Mouse (Mus musculus) testis, postnatal 14 days (tissue): ENCODE results near the gene Col7a1.
A peak's percentile ranks its signal among the peaks of the same experiment; 100 is the strongest.

Experiments used
- DNase-seq: peaks from one replicate; pipeline ENCODE4 v3.0.0; 2021; ENCODE audit warnings: low spot score

The Col7a1 gene

DNA sequence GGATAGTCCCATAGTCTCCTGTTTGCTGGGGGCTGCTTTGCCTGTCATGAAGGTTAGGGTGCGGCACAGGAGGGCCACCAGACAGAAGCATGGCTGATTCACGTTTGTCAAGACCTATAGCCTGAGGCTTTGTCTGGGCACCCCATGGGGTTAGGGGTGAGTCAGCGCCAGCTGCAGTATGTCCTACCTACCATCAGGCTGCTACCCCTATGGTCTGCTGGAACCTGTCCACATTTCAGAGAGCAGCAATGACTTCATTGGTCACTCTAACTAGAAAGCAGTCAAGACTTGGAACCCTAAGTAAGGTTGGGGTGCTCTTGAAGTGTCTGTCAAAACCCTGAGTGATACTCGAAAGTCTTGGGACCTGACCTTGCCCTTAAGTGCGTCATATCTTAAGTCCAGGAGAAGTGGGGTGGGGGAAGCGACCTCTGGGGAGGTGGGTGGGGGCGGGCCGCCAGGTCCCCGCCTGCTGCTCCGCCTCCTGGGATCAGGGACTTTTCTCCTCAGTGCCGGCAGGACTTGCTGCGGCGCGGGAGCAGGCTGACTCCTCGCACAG lies at the start of gene Col7a1:
Gene Col7a1 (plus strand): TSS at position 506 of the 556 bp plus-strand sequence.
- DNase-seq = no peak

DNA sequence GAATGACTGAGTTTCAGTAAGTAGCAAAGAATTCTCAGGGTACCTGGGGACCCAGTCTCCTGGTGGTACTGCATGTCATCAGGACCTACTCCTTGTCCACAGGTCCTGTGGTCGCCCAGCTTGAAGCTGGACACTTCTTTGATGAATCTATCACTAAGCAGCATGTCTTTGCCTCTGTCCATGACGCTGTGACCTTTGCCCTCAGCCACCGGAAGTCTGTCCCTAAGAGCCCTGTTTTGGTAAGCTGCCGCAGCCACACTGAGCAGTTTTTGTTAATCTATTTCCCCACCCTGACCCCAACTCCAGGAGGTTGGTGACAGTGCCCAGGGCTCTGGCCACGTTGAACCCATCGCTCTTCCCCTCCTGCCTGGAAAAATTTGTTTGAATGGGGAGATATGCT lies 41.1 kb upstream of the Col7a1 start:
- DNase-seq = no peak

DNA sequence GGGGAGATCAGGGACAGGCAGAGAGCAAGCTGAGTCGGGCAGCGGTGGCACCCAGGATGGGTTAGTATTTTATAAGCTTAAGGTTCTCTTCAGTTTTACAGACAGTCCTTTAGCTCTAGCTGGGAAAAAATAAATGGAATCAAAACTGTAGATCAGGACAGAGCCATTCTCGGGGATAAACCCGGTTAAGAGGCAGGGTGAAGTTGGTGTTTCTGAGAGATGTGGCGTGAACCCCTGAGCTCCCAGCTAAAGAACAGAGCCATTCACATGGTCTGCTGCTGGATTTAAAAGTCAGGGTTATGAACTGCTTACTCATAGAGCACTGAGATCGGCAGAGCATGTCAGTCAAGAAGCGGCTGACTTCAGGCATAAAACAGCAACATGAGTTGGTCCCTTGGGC lies 40.2 kb upstream of the Col7a1 start:
- DNase-seq = no peak

DNA sequence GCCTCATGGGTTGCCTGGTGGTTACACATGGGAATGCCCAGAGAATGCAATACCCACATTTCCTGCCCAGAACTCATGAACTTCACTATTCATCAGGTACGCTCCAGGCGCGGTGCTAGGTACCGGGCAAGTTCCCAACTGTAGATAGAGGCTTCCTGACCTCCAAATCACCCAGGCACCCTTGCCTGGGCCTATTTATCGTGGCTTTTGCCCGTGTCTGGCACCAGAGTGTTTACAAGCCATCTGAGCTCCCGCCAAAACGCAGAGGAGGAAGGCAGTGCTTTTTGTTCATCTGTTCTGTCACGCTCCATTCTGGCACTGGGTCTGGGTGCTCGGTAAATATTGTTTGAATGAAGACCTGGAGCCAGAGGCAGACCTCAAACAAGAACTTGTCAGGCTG lies 39.8 kb upstream of the Col7a1 start:
- no peak for DNase-seq

DNA sequence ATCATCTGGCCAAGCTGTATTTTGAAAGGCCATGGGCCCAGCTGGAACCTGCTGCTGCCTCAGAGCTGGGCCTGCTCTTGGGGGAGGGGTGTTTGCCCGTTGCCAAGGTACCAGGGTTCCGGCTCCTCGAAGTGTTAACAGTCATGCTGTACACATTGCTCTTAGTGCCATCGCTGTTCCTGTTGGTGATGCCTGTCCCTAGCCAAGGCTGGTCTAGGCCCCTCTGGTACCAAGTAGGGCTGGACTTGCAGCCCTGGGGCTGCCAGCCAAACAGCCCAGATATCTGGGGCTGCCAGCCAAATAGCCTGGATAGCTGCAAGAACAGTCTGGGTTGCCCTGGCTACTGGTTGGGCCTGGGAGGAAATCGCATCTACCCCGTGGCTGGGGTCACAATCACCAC lies 38.9 kb upstream of the Col7a1 start, which contains the start of gene Tmem89:
Gene Tmem89 (plus strand): TSS at position 129 of the 400 bp plus-strand sequence.
- no peak for DNase-seq

DNA sequence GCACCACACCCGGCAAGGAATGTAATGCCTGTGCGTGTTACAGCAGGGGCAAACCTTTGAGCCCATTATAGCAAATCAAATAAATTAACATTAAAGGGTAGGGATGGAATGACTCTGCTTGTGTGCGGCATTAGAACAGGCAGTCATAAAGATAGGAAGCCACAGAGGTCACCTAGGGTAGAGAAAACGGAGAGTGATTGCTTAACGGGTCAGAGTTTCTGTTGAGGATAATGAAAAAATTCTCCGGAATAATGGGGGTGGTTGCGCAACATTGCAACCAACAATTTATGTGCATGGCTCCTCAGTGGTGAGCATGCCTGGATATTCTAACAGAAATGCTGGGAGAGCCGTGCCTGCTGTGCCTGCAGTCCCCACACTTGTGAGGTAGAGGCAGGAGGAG lies 27.5 kb upstream of the Col7a1 start:
- DNase-seq = no peak

DNA sequence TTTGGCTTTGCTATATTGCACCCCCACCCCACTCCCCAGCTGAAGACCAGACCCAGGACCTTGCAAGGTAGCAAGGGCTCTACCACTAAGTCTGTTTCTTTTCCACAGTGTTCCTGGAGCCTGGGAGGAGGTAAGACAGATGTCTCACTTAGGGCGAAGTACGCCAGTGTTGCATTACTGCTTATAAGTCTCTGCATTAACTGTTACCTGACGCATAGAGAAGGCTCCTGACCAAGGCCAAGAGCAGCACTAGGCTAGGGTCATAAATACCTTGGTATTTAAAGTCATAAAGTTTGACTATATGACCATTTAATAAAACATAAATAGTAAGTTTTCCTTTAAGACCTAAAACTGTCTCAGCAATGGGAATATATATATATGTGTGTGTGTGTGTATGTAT lies 25.0 kb upstream of the Col7a1 start:
- no peak for DNase-seq

DNA sequence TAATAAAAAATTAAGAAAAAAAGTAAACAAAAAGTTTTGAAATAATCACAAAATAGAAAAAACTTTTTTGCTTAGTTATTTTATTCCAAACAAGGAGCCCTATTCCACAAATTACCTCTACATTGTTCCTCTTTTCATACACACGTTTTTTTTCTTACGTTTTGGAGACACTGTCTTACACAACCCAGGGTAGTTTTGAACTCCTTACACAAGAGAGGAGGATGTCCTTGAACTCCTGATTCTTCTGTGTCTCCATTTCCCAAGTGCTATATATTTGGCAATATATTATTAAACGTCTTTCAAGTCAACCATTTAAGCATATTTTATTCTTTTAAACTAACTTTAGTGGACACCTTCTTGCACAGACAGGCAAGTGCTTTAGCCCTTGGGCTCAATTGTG lies 17.4 kb upstream of the Col7a1 start:
- DNase-seq = no peak

DNA sequence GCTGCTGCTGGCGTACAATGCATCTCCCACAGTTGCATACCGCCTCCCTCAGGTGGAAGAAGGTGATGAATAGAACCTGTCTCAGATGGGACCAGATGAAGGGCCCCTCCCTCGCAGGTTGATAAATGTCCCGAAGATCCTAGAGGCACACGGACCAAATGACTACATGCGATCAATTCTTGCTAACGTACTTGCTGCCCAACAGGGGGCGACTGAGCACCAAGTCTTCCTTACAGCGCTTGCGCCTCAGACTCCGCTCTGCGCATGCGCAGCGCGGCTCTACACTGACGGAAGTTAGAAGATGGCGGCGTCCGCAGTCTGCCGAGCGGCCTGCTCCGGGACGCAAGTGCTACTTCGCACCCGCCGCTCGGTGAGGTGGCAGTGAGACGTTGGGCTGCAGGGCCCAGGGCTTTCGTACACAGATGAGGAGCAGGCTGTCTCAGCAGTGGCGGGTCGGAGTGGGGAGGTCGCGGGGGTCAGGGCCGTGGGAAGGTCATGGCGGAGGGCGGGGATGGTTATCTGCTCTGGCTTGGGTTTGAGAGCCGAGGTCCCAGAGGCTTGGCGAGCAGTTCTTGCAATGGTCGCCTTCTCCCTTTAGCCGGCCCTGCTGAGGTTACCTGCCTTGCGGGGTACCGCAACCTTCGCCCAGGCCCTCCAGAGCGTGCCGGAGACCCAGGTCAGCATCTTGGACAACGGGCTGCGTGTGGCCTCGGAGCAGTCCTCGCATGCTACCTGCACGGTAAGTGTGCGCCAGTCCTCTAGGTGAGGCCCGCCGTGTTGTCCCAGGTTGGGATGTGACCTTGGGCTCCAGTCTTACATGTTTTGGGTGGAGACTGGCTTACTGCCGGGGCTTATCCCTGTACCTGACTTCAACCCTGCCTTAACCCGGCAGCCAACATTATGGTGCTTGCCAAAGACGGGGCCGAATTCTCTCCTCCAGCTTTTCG lies 16.7 kb upstream of the Col7a1 start, which contains the start of gene Uqcrc1:
Gene Uqcrc1 (plus strand): TSS at position 216 of the 947 bp plus-strand sequence.
- DNase-seq = peak; percentile 95

DNA sequence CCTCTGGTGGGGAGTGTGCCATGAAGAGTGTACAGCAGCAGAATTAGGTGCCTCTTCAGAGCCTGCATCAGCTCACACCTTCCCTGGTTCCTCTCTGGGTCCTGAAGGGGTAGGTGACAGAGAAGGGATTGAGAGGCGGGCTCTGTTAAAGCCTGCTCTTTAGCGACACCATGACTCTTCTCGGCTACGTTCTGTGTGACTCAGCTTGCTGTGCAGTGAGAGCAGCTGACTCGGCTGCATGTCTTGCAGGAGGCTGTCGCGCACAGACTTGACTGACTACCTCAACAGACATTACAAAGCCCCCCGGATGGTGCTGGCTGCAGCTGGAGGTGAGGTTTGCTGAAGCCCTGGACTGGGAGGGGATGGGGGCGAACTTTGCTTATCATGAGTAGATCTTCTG lies 8.3 kb upstream of the Col7a1 start:
- DNase-seq = no peak

DNA sequence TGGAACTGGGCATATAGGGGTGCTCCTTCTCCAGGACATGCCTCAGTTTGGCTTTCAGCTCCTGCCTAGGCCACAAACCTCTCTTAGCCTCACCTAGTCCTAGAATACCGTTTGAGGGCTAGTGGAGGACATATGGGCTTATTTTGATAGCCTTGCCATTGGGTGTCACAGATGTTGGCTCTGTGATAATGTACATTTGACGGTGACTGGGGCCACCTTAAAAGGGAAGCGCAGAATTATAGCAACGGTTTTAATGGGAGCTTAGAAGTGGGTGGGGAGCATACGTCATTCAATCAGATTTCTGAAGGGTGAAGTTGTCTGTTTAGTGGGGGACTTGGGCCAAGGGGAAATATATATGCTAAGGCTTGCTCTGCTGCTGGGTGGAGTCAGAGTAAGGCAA lies 7.8 kb upstream of the Col7a1 start:
- DNase-seq = no peak

DNA sequence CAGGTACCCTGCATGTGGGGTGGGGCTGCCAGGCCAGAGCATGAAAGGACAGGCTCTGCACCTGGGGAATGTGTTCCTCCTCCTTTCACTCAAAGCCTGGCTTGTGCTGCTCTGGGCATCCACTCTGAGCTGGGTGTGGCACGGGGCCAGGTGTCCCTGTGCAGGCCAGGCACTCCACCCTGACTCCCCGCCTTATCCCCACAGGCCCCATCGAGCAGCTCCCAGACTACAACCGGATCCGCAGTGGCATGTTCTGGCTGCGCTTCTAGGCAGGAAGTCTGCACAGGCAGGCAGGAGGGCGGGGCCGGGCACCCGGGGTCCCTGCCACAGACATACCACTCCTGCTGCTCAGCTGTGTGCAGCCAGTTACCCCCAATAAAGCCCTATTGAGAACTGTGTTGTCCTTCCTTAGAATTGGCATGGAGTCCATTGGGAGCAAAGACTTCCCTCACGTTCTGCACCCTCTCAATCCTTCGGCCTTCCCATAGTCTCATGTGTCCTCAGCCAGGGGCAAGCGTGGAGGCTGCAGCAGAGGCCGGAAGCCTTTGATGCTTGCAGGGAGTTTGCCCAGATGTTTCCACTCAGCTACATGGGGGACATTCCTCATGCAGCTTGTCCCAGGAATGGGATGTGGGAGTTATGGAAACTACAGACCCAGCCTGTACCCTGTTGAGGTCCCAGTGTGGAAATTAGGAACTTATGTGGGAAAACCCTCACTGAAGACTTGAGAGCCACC lies 4.0 kb upstream of the Col7a1 start:
- peak; percentile 25 for DNase-seq

DNA sequence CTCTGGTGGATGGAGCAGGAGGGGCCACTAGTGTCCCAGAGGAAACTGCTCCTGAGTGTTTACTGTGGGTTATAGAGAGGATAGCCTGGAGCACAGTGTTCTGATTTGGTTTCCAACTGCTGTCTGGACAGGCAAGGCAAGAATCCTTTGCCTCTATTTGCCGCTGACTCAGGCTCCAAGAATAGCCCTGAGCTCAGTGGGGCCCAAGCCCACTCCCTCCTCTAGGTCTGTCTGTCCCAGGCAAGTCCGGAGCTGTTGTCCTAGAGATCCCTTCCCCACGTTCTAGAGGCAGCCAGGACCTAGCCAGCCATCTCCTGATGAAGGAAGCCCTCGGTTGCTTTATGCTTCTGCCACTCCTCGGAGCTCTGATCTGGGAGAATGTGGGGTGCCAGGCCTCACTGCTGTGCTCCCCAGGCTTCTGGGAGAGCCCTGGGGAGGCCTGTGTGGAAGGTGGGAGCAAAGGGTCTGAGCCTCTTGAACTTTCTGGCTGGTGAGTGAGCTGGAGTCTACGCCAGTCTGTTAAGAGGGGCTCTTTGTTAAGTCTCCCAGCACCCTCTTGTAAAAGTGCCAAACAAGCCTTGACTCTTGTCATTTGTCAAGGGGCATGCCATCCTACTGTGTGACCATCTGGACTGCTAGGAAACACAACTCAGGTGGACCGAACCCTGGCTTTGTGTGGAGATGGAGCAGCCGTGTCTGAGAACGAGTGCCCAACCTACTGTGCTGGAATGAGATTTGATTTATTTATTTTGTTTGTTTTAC lies 3.2 kb upstream of the Col7a1 start:
- no peak for DNase-seq

DNA sequence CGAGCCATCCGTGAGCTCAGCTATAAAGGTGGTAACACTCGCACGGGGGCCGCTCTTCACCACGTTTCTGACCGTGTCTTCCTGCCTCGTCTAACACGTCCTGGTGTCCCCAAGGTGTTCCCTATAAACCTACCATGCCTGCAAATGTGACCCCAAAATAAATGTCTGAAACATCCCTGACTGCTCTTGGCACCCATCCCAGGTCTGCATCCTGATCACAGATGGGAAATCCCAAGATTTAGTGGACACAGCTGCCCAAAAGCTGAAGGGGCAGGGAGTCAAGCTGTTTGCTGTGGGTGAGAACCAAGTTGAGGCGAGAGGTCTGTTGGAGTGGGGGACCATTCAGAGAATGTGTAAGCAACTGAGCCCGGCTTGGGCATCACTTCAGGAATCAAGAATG lies 1.9 kb downstream of the Col7a1 start:
- DNase-seq = no peak

DNA sequence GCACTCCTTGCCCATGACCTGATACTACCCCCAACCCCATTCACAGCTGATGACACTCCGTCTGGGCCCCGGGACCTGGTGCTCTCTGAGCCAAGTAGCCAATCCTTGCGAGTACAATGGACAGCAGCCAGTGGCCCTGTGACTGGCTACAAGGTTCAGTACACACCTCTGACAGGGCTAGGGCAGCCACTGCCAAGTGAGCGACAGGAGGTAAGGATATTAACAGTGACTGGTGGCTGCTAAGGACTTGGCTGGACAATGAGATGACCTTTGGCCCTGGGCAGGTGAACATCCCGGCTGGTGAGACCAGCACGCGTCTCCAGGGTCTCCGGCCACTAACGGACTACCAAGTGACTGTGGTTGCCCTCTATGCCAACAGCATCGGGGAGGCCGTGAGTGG lies 2.5 kb downstream of the Col7a1 start:
- no peak for DNase-seq

DNA sequence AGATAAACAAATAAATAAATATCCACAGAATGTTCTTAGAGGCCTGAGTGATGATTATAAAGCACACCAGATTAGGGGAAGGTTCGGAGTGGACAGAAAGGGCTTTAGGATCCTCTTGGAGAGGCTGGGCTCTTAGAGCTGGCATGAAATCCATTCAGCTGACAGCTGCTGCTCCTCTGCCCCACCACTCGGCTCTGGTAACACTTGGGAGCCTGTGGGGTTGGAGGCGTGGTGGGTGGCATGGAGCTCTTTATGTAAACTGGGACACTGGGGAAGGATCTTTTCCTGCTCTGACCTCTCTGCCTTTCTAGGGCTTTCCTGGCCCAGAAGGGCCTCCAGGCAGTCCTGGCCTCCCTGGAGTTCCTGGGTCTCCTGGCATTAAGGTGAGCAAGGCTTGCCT lies 10.2 kb downstream of the Col7a1 start:
- DNase-seq = no peak

DNA sequence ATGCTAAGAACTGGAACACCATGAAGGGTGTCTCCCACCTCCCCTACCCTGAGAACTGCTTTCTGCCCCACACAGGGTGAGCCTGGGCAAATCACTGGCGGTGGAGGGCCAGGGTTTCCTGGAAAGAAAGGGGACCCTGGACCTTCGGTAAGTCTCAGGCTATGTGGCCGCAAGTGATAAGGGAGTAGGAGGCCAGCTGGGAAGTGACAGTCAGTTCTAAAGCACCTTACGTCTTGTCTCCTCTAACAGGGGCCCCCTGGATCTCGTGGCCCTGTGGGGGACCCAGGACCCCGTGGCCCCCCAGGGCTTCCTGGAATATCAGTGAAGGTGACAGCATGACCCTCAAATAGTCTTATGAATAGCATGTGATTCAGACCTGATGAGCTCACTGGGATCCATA lies 11.0 kb downstream of the Col7a1 start:
- no peak for DNase-seq

DNA sequence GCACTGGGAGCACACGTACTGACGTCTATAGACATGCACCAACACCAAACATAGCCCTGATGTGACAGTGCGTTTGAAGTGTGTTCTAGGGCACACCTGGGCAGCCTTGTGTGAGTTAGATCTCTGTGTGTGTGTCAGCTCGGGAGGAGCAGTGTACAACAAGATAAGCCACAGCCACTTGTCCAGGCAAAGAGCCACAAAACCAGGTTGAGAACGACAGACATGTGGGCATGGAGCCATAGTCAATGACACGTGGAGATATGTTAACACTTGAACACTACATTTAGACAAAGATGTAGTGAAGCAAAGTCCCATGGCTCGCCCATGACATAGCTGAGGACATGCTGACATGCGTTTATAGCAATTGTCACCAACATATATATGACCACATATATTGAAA lies 17.2 kb downstream of the Col7a1 start:
- DNase-seq = no peak

DNA sequence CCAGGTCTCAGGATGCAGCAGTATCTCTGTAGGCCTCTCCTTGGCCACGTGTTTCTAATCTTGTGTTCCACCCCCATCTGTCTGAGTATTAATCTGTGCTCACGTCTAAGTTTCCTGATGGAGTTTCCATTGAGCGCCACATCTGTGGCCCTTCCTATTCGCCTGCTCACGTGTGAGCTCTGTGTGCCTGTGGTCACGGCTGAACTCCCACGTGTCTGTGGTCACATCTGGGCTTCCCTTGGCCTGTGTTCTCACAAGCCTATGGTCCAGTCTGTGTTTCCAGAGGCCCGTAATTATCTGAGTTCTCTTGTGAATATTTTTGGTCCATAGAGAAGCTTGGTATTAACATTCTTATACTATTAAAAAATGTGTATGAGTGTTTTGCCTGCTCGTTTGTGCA lies 23.1 kb downstream of the Col7a1 start:
- no peak for DNase-seq

DNA sequence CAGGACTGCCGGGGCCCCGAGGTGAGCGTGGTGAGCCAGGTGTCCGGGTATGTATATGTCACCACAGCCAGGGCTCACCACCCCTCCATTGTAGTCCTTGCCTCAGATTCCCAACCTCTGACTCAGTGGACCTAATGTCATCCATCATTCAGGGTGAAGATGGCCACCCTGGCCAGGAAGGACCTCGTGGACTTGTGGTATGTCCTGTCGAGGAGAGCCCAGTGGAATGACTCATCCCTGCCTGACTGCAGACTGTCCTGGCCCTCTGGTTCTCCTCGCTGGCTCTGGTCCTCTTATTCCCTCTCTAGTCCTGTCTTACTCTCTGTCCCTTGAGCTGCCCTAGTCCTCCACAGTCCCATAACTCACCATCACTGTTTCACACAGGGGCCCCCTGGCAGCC lies 24.6 kb downstream of the Col7a1 start:
- no peak for DNase-seq

DNA sequence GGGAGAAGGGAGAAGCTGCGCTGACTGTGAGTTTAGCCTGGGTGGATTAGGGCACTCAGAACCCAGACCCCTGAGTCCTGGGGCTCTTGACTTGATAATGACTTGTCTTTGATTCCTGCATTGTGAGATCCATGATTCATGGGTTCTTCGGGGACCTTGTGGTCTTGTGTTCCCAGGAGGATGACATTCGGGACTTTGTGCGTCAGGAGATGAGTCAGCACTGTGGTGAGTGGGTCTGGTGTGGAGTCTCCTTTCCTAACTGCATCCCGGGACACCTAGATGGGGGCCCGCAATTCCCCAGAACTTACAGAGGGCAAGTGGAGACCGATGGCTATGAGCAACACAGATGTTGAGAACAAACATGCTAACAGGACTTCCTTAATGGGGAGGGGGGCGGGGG lies 29.1 kb downstream of the Col7a1 start:
- no peak for DNase-seq

DNA sequence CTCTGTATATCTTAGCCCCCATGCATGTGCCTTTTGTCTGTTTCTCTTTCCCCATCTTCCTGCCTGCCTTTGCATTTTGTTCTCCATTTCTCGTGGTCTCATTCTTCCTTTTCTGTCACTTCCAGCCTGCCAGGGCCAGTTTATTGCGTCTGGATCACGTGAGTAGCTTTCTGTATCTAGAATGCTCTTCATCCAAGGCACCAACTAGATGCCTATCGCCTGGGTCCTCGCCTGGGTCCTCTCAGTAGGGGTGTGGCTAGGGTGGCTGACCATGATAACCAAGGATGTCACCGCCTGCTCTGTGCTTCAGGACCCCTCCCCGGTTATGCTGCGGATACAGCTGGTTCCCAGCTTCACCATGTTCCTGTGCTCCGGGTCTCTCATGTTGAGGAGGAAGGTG lies 29.8 kb downstream of the Col7a1 start:
- DNase-seq = no peak
